Mouse (Mus musculus) inflammation-experienced regulatory T-cells (primary cell): ENCODE measurements around the gene Zscan25. TPM values are rescaled to one million over a fixed set of nuclear protein-coding genes. Genes with fewer than 3 reads are reported as not detected.

Source experiments
- polyA plus RNA-seq, 2 experiments: library from polyadenylated mRNA; unstranded; fragments of 100-300 nt; shearing (Covaris generic); gene quantifications; one replicate each; pipeline ENCODE4 v1.2.1; 2017

Zscan25 gene
- 1 to 10 TPM in 1 of 2 experiments, under 1 TPM in 1; 0.98 to 2.0 TPM for polyA plus RNA-seq

GRCm38 (mm10) chr5:145280371-145281143 lies at the start of gene Zscan25:
Gene Zscan25 (plus strand): TSS chr5:145280500.

GRCm38 (mm10) chr5:145231367-145231871 lies 48.9 kb upstream of the Zscan25 start, which contains the start of gene Zfp655:
Gene Zfp655 (plus strand): TSS chr5:145231715.

Other genes with a start within 250 kb of the Zscan25 start
- gene Gm4871, start 247.7 kb upstream of the Zscan25 start, polyA plus RNA-seq = under 1 TPM in 1 of 2 experiments, not detected in 1; 0.39 TPM
- not detected for gene 1700018F24Rik, start 237.5 kb upstream of the Zscan25 start, polyA plus RNA-seq
- 10 to 100 TPM; 67.9 to 86.5 TPM for gene Arpc1a, start 196.7 kb upstream of the Zscan25 start, polyA plus RNA-seq
- gene Kpna7, start 196.5 kb upstream of the Zscan25 start, polyA plus RNA-seq = 1 to 10 TPM in 1 of 2 experiments, under 1 TPM in 1; 0.25 to 1.3 TPM
- gene Arpc1b, start 166.3 kb upstream of the Zscan25 start, polyA plus RNA-seq = 1,000 to 10,000 TPM; 1,024 to 1,339 TPM
- 10 to 100 TPM; 39.6 to 51.3 TPM for gene Pdap1, start 140.3 kb upstream of the Zscan25 start, polyA plus RNA-seq
- 100 to 1,000 TPM; 167 to 185 TPM for gene Bud31, start 140.1 kb upstream of the Zscan25 start, polyA plus RNA-seq
- gene Ptcd1, start 113.4 kb upstream of the Zscan25 start, polyA plus RNA-seq = 10 to 100 TPM; 22.7 to 25.0 TPM
- 10 to 100 TPM; 29.7 to 30.9 TPM for gene Cpsf4, start 113.3 kb upstream of the Zscan25 start, polyA plus RNA-seq
- 100 to 1,000 TPM; 308 to 352 TPM for gene Atp5j2, start 88.4 kb upstream of the Zscan25 start, polyA plus RNA-seq
- 10 to 100 TPM; 23.8 to 26.7 TPM for gene Zkscan14, start 78.6 kb upstream of the Zscan25 start, polyA plus RNA-seq
- gene Zkscan5, start 75.9 kb upstream of the Zscan25 start, polyA plus RNA-seq = 1 to 10 TPM; 6.4 to 8.1 TPM
- gene Zfp655, start 48.8 kb upstream of the Zscan25 start, polyA plus RNA-seq = 10 to 100 TPM; 42.7 to 48.2 TPM
- gene Cyp3a57, start 64.8 kb downstream of the Zscan25 start, polyA plus RNA-seq = under 1 TPM in 1 of 2 experiments, not detected in 1; 0.18 TPM
- under 1 TPM in 1 of 2 experiments, not detected in 1; 0.16 TPM for gene Cyp3a16, start 189.2 kb downstream of the Zscan25 start, polyA plus RNA-seq